Mouse (Mus musculus): Measurements from ENCODE around the gene Ip6k1. TPM values are rescaled to one million over a fixed set of nuclear protein-coding genes. Genes with fewer than 3 reads are reported as not detected.

Ip6k1 gene
- 96.2 and 97.9 TPM in 2 replicates for polyA plus RNA-seq (2016; fragmentation: Nextera tagmentation; extraction: Ambion mirVana)

DNA sequence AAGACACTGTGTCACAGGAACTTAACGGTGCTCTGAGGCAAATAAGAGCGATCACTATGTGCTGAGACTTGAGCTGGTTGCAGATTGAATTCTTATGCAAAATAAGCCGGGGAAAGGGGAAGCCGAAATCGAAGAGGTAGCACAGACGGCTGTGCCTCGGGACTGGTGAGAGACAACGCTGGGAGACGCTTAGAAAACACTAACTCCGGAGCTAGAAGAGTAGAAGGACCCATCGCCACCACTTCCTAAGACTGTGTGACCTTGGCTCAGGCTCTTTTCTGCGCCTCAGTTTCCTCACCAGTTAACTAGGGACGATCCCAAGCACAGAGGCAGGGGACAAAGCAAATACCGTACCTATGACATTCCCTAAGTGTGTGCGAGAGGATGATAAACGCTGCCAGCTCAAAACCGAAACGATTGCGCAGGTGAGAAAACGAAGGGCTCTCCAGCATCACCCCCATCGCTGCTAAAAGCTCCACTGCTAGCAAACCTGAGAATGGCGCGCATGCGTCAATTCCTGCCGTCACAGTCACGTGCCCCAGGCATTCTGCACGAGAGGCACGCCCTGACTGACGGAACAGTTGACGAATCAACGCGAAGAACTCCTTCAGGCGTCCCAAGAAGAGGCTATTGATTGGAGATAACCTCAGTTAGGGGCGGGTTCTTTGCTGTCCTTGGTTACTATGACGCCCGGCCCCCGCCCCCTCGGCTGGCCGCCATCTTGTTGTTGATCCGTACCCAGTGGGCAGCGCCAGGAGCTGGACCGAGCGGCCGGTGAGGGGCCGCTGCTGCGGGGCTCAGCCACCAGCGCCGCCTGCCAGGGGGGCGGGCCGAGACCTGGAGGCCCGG, at the start of gene Ip6k1:
Gene Ip6k1 (plus strand): TSS at position 580 of the 849 bp plus-strand sequence.
- Histone ChIP-seq H3K36me3 (no peaks in the 10 kb centered on the region), H3K27ac (peak within 1 kb of the TSS; percentile 77), H3K9me3 (no peaks in the 10 kb centered on the region), H3K27me3 (replicated peaks) (no peaks in the 10 kb centered on the region), H3K4me1 (peaks cover 24% of the 10 kb centered on the region), H3K9ac (peak within 1 kb of the TSS; percentile 98), H3K4me3 (peak within 1 kb of the TSS; percentile 98), H3K4me2 (replicated peaks) (peak within 1 kb of the TSS; percentile 87)
- peak; percentile 99 for ATAC-seq (ENCODE audit: low FRiP score, low read depth)
- WGBS = under 1% methylated on average over 51 of the region's 51 CpGs

DNA sequence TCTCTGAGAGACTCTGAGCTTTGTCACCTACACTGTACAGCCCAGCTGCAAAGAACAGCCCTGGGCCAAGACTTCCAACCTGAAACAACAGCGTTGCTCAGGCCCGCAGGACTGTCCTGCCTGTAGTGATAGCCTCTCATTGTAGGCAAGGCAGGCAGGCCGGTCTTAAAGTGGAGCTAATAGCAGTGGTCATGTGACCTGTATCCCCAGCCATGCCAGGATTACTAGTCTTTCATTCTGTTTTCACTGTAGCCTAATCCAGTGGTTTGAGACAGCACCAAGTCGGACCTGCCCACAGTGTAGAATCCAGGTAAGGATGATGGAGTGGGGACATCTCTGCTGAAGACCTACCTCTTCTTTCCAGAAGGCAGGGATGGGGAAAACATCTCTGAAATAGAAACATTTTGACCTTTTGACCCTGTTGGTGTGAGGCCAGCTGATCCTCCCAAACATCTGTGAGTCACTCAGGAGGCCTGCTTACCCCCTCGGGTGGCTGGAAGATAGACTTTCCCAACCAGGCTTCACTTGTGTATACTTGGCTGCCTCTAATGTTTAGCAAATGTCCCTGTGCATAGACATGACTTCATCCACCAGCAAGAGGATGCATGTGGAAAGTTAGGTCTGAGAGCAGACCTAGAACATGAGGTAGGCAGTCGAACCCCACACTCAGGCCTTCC, 46.5 kb upstream of the Ip6k1 start:
- WGBS = 82% methylated on average over 6 of the region's 6 CpGs
- Histone ChIP-seq H3K4me2 (replicated peaks) (no peak overlapping the region), H3K36me3 (peaks cover 26% of the 10 kb centered on the region), H3K4me3 (no peak overlapping the region), H3K9ac (no peak overlapping the region), H3K27me3 (replicated peaks) (no peaks in the 10 kb centered on the region), H3K4me1 (peaks cover 8% of the 10 kb centered on the region), H3K9me3 (no peaks in the 10 kb centered on the region), H3K27ac (no peak overlapping the region)
- no peak for ATAC-seq (ENCODE audit: low FRiP score, low read depth)

DNA sequence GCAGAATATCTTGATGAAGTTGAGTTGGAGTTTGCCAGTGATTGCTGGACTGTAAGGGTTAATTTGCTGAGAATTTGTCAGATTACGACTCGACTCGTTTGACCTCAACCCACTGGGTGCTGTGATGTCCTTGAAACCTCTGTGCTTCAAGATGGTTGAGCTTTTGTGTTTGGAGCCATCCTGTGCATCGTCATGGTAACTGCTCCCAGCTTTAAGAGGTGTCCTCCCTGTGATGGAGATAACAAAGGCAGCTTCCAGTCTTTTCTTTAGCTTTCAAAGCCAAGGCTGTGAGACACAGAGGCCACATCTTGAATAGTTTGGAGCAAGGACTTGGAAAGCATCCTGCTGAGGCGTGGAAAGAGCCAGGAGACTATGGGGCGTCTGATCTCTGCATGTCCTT, 45.2 kb upstream of the Ip6k1 start:
- no peak overlapping the region for H3K4me3 ChIP-seq
- H3K36me3 ChIP-seq = peaks cover 35% of the 10 kb centered on the region
- no peak overlapping the region for H3K27ac ChIP-seq
- no peaks in the 10 kb centered on the region for H3K27me3 ChIP-seq (replicated peaks)
- H3K4me2 ChIP-seq (replicated peaks) = no peak overlapping the region
- ATAC-seq (ENCODE audit: low FRiP score, low read depth) = no peak
- H3K9me3 ChIP-seq = no peaks in the 10 kb centered on the region
- H3K4me1 ChIP-seq = peaks cover 6% of the 10 kb centered on the region
- no peak overlapping the region for H3K9ac ChIP-seq
- 32% methylated on average over 6 of the region's 6 CpGs for WGBS

DNA sequence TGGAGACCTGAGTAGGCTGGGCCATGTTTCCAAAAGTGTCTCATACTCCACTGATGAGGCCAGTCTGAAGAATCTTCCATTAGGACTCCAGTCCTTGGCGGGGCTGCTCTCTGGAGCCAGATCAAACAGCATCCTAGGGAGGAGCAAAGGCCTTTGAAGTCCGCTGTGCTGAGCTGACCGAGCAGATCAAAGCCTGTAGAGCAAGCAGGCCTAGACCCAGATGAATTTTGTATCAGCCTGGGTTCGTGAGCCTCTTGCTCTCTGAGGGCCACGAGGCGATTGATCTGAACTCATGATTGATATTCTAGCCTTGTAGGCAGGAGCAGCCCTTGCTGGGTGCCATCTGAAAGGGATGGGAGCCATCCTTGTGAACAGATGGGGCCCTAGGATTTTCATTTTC, 42.4 kb upstream of the Ip6k1 start:
- H3K9ac ChIP-seq = no peak overlapping the region
- peaks cover 35% of the 10 kb centered on the region for H3K36me3 ChIP-seq
- H3K27ac ChIP-seq = no peak overlapping the region

DNA sequence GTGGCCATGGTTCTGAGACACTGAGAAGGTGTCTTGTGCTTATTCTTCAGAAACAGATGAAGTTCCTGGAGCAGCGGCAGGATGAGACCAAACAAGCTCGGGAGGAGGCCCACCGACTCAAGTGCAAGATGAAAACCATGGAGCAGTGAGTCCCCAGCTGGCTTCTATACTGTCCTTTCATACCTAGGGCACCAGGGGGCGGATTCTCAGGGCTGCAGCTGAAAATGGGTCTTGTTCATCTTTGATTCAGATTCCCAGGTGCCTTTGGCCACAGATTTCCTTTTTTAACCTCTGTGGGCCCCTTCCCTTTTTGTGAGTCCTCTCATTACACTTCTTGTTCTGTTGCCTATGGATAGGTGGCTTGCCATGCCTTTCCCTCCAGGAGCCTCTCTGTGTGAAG, 41.4 kb upstream of the Ip6k1 start:
- no peak for ATAC-seq (ENCODE audit: low FRiP score, low read depth)
- Histone ChIP-seq H3K27ac (no peak overlapping the region), H3K27me3 (replicated peaks) (no peaks in the 10 kb centered on the region), H3K4me1 (peaks cover 6% of the 10 kb centered on the region), H3K9ac (no peak overlapping the region), H3K9me3 (no peaks in the 10 kb centered on the region), H3K36me3 (peaks cover 31% of the 10 kb centered on the region), H3K4me3 (no peak overlapping the region), H3K4me2 (replicated peaks) (no peak overlapping the region)
- WGBS = 85% methylated on average over 4 of the region's 4 CpGs

More for the DNA sequence above, 42.4 kb upstream of the Ip6k1 start:
- H3K4me3 ChIP-seq = no peak overlapping the region
- 47% methylated on average over 6 of the region's 6 CpGs for WGBS
- no peak for ATAC-seq (ENCODE audit: low FRiP score, low read depth)
- no peaks in the 10 kb centered on the region for H3K9me3 ChIP-seq
- H3K4me2 ChIP-seq (replicated peaks) = no peak overlapping the region
- peaks cover 6% of the 10 kb centered on the region for H3K4me1 ChIP-seq
- H3K27me3 ChIP-seq (replicated peaks) = no peaks in the 10 kb centered on the region

DNA sequence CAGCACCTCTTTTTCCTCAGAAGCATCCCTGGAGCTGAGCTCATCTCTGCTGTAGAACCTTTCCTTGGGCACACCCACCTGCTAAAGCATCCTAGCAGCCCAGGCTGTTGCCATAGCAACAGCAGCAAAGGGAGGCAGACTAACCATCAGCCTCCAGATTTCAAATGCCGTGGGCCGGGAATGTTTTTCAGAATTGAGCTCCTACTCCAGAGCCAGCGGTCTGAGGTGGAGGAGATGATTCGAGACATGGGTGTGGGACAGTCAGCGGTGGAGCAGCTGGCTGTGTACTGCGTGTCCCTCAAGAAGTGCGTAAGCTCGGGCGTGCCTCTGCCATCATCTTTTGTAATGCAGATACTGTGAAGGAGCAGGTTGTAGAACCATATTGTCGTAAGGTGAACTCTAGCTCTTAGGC, 40.9 kb upstream of the Ip6k1 start:
- Histone ChIP-seq H3K27ac (no peak overlapping the region), H3K36me3 (peaks cover 29% of the 10 kb centered on the region), H3K9ac (no peak overlapping the region), H3K4me1 (peaks cover 6% of the 10 kb centered on the region), H3K4me2 (replicated peaks) (no peak overlapping the region), H3K4me3 (no peak overlapping the region), H3K27me3 (replicated peaks) (no peaks in the 10 kb centered on the region), H3K9me3 (no peaks in the 10 kb centered on the region)
- ATAC-seq (ENCODE audit: low FRiP score, low read depth) = no peak
- WGBS = 78% methylated on average over 10 of the region's 10 CpGs

DNA sequence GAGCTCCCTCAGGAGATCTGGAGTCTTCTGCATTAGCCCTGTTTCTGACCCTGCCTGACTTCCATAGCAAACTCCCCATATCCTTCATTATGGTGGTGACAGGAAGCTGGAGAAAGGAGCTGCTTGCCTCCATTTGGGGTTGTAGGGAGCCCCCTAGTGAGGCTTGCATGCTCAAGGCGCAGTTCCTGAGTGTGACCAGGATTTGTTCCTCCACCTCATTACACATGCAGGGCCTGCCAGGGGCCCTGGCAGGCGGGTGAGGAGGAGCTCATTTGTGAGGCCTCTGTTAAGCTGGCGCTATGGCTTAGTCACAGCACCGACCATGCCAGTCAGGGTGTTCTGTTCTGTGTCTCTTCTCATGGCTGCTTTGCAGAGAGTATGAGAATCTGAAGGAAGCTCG, 40.4 kb upstream of the Ip6k1 start:
- Histone ChIP-seq H3K27me3 (replicated peaks) (no peaks in the 10 kb centered on the region), H3K4me1 (peaks cover 6% of the 10 kb centered on the region), H3K4me3 (no peak overlapping the region), H3K36me3 (peaks cover 29% of the 10 kb centered on the region), H3K27ac (no peak overlapping the region), H3K4me2 (replicated peaks) (no peak overlapping the region), H3K9me3 (no peaks in the 10 kb centered on the region), H3K9ac (no peak overlapping the region; the same call in 1 of the 2 replicates)
- 62% methylated on average over 5 of the region's 5 CpGs for WGBS
- no peak for ATAC-seq (ENCODE audit: low FRiP score, low read depth)

DNA sequence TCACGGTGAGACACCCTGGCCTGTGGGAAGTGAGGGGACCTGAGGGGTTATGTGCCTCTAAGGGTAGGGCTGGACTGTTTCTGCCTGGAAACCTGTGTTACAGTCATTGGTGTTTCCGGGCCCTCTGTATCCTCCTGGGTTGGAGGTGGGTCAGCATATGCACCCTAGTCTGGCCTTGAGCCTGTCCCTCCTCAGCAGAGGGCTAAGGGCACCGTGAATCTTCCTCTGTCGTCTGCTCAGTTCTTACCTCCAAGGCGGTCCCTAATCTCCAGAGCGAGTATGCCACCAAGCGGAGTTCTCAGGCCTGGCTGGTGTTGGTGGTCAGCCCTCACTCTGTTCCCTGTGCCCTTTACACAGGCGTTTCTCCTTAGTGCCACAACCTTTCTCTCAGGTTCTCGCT, 39.4 kb upstream of the Ip6k1 start:
- Histone ChIP-seq H3K4me1 (peaks cover 6% of the 10 kb centered on the region), H3K27me3 (replicated peaks) (no peaks in the 10 kb centered on the region), H3K9ac (no peak overlapping the region), H3K4me3 (no peak overlapping the region), H3K9me3 (no peaks in the 10 kb centered on the region), H3K36me3 (peaks cover 24% of the 10 kb centered on the region), H3K27ac (no peak overlapping the region), H3K4me2 (replicated peaks) (no peak overlapping the region)
- no peak for ATAC-seq (ENCODE audit: low FRiP score, low read depth)
- 93% methylated on average over 9 of the region's 9 CpGs for WGBS

DNA sequence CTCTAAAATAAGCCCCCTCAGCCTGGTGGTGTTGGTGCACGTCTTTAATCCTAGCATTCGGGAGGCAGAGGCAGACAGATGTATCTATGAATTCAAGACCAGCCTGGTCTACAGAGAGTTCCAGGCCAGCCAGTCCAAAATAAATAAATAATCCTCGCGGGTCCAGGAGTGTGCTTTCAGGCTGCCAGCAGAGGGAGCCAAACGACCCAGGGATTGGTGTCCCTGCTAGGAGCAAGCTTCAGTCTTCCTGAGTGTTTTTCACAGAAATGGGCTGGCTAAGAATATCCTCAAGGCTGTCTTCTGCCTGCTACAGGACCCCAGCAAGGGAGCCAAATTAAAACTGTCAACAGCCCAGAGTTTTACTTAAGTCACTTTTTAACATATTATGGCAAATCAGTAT, 38.6 kb upstream of the Ip6k1 start:
- H3K4me1 ChIP-seq = peaks cover 6% of the 10 kb centered on the region
- peaks cover 24% of the 10 kb centered on the region for H3K36me3 ChIP-seq
- ATAC-seq (ENCODE audit: low FRiP score, low read depth) = peak; percentile 50; the same call in 1 of the 2 replicates
- H3K4me3 ChIP-seq = no peak overlapping the region
- H3K9ac ChIP-seq = no peak overlapping the region
- H3K27ac ChIP-seq = no peak overlapping the region
- H3K27me3 ChIP-seq (replicated peaks) = no peaks in the 10 kb centered on the region
- no peaks in the 10 kb centered on the region for H3K9me3 ChIP-seq
- WGBS = 29% methylated on average over 5 of the region's 5 CpGs
- no peak overlapping the region for H3K4me2 ChIP-seq (replicated peaks)

DNA sequence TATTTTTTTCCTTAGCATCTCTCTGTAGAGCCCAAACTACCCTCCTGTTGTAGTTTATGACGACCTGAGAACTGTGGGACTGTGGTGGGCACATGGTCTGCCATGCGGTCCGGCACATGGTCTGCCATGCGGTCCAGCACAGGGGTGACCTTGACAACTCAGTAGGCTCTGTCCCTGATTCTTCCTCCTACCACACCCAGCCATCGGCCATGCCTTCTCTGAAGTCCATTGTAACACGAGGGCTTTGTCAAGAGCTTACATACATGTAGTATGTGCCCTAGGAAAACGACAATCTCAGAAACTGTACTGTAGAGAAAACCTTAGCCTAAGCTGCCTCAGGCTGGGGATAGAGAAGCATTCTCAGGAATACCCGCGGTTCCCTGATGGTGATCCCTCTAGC, 37.6 kb upstream of the Ip6k1 start:
- Histone ChIP-seq H3K27ac (no peak overlapping the region), H3K9me3 (no peaks in the 10 kb centered on the region), H3K27me3 (replicated peaks) (no peaks in the 10 kb centered on the region), H3K9ac (no peak overlapping the region), H3K4me3 (no peak overlapping the region), H3K4me1 (peaks cover 6% of the 10 kb centered on the region), H3K4me2 (replicated peaks) (no peak overlapping the region), H3K36me3 (peaks cover 24% of the 10 kb centered on the region)
- no peak for ATAC-seq (ENCODE audit: low FRiP score, low read depth)
- WGBS = 95% methylated on average over 9 of the region's 9 CpGs

DNA sequence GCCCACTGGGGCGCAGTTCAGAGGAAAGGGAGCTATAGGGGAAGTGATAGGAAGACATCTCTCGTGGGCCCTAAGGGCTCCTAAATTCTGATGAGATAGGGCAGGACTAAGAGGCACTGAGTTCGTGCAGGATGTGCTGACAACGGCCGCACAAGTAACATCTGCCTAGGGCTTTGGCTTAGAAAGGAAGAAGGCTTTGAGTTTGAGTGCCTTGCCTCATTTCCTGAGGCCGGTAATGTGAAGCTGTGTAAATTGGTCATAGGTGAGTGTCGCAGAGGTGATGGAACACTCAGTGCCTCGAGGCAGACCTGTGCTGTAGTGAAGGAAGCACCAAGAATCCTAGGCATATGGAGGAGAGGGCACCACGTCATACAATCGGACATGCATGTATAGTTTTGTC, 35.6 kb upstream of the Ip6k1 start:
- Histone ChIP-seq H3K9me3 (no peaks in the 10 kb centered on the region), H3K9ac (no peak overlapping the region), H3K27ac (no peak overlapping the region), H3K27me3 (replicated peaks) (no peaks in the 10 kb centered on the region), H3K4me1 (no peaks in the 10 kb centered on the region), H3K4me3 (no peak overlapping the region), H3K4me2 (replicated peaks) (no peak overlapping the region), H3K36me3 (peaks cover 20% of the 10 kb centered on the region)
- WGBS = 92% methylated on average over 10 of the region's 10 CpGs
- ATAC-seq (ENCODE audit: low FRiP score, low read depth) = no peak

DNA sequence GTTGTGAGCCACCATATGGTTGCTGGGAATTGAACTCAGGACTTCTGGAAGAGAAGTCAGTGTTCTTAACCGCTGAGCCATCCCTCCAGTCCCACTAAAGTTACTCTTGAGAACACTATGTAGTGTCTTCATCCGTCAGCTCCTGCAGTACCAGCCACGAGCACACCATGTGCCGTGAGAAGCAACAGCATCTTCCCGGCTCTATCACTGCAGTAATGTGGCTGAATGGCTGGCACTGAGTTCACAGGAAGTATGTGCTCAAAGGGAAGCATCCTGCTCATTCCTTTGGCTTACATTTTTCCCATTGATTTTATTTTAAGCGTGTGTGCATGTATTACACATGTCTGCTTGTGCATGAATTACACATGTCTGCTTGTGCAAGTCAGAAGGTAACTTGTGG, 34.9 kb upstream of the Ip6k1 start:
- Histone ChIP-seq H3K27me3 (replicated peaks) (no peaks in the 10 kb centered on the region), H3K9me3 (no peaks in the 10 kb centered on the region), H3K4me1 (no peaks in the 10 kb centered on the region), H3K36me3 (peaks cover 20% of the 10 kb centered on the region), H3K27ac (no peak overlapping the region), H3K4me3 (no peak overlapping the region), H3K9ac (no peak overlapping the region), H3K4me2 (replicated peaks) (no peak overlapping the region)
- WGBS = 95% methylated on average over 6 of the region's 6 CpGs
- no peak for ATAC-seq (ENCODE audit: low FRiP score, low read depth)

All from neural tube, embryonic 12.5 days (tissue).